Mouse (Mus musculus): Measurements from ENCODE around the gene Usp43.

The Usp43 gene

GRCm38 (mm10) chr11:67806832-67807597, 114.9 kb downstream of the Usp43 start:
- no peak for DNase-seq

DNA sequence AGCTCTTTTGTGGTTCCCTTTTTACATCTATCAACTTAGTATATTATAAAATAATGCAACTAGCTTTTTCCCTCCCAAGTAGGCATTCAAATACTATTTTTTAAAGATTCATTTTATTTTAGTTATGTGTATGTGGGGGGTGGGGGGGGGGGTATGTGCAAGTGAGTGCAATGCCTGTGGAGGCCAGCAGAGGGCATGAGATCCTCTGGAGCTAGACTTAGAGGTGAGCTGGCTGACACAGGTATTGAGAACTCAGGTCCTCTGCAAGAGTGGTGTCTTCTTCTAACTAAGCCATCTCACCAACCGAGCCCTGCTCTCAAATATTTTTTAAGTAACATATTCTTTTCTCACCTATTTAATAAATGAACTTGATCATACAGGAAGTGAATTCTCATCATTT, 116.4 kb downstream of the Usp43 start:
- DNase-seq, result no peak
